Mouse (Mus musculus): ENCODE data around the gene Ptov1. TPM values are rescaled to one million over a fixed set of nuclear protein-coding genes. Genes with fewer than 3 reads are reported as not detected.

Gene Ptov1
- polyA plus RNA-seq, 1 experiment, result 298 TPM

DNA sequence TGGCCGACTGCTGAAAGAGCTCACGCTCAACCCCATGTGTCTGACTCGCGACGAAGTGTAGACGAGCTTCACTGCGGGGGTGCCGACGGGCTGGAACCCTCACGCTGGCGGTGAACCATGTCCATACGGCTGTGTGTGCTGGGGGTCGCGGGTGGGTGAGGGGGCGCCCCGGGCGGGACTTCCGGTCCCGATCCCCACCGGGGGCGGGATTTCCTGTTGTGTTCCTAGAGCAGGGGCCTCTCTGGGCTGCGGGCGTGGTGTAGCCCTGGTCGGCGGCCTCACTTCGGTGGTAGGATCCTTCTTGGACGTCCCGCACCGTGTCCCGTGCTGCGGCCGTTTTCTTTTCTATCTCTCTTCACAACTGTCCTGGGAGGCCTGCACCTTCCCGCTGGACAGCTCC is 19.4 kb downstream of the Ptov1 start:
- H3K4me3 ChIP-seq, result peak overlapping the region; percentile 94
- H3K27me3 ChIP-seq (ENCODE audit: control insufficient read depth, insufficient read depth, insufficient read length), result no peaks in the 10 kb centered on the region
- TF ChIP-seq POLR2A (IDR thresholded peaks at IDR 0.05; ENCODE audit: insufficient read length, low read depth), result peak; percentile 46
- TF ChIP-seq E2F4 (IDR thresholded peaks at IDR 0.05; ENCODE audit: insufficient read depth), result no peak
- peak overlapping the region; percentile 80 for H3ac ChIP-seq (ENCODE audit: control insufficient read depth, insufficient read length)
- peaks cover 7% of the 10 kb centered on the region for H3K36me3 ChIP-seq (ENCODE audit: control insufficient read depth, insufficient read depth)
- peak overlapping the region; percentile 72 for H3K4me2 ChIP-seq (ENCODE audit: low read depth)
- peaks cover 34% of the 10 kb centered on the region for H3K79me2 ChIP-seq (ENCODE audit: control insufficient read depth, insufficient read depth)

DNA sequence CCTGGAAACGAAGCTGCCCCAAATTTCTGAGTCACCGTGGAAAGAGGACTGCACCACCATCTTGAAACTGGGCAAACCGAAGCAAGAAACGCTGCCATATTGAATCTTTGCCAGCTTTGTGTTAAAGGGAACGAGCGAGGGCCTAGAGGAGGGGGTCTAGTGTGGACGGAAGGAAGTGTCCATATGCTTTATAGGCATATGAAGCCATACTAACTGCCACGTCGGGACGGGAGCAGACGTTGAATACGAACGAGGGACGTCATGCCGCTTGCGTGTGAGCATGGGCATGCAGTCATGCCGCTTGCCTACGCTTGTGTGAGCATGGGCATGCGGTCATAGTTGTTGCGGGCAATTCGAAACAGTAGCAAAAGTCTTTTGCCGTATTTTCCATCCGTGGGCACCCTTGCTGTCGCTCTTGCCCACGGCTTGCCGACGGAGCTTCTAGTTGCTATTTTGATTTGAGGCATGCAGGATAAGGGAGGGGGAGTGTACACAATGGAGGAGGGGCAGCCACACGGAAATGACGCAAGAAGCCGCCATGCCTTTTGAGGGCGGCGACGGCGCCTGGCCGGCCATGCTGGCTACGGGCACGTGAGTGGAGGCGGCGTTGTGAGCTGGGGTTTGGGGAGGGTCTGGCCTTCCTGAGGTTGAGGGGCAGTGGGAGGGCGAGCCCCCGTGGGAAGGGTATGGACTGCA is 20.0 kb downstream of the Ptov1 start:
- Histone ChIP-seq H3ac (ENCODE audit: control insufficient read depth, insufficient read length) (peak overlapping the region; percentile 80), H3K4me2 (ENCODE audit: low read depth) (peak overlapping the region; percentile 72), H3K27me3 (ENCODE audit: control insufficient read depth, insufficient read depth, insufficient read length) (no peaks in the 10 kb centered on the region), H3K4me3 (peak overlapping the region; percentile 94), H3K36me3 (ENCODE audit: control insufficient read depth, insufficient read depth) (peaks cover 7% of the 10 kb centered on the region), H3K79me2 (ENCODE audit: control insufficient read depth, insufficient read depth) (peaks cover 34% of the 10 kb centered on the region)
- TF ChIP-seq SRF (IDR thresholded peaks at IDR 0.05; ENCODE audit: control insufficient read depth, insufficient read length, low read depth) (peak; percentile 32), MAX (IDR thresholded peaks at IDR 0.05; ENCODE audit: low read depth) (peak; percentile 12), POLR2AphosphoS2 (IDR thresholded peaks at IDR 0.05; ENCODE audit: insufficient read length, low read depth) (peak; percentile 48), MYOG (IDR thresholded peaks at IDR 0.05; ENCODE audit: control insufficient read depth in 1 of 3, insufficient read depth in 1 of 3, insufficient read length in 2 of 3, low read depth in 2 of 3) (no peak), REST (IDR thresholded peaks at IDR 0.05; ENCODE audit: insufficient read depth, insufficient read length) (no peak), TCF3 (IDR thresholded peaks at IDR 0.05; ENCODE audit: insufficient read length, low read depth) (no peak), CEBPB (IDR thresholded peaks at IDR 0.05; ENCODE audit: insufficient read depth, poor library complexity, severe bottlenecking) (0 out of 2 replicates have a peak, but pooled peaks have one; percentile 11), TCF12 (IDR thresholded peaks at IDR 0.05; ENCODE audit: insufficient read depth, poor library complexity, severe bottlenecking) (no peak), POLR2A (IDR thresholded peaks at IDR 0.05; ENCODE audit: insufficient read length, low read depth) (peak; percentile 61), USF1 (IDR thresholded peaks at IDR 0.05; ENCODE audit: low read depth) (peak; percentile 46), MYOD1 (IDR thresholded peaks at IDR 0.05; ENCODE audit: control insufficient read depth in 1 of 3, insufficient read length in 2 of 3, low read depth in 2 of 3) (peak in 1 of 3 experiments; percentile 14), E2F4 (IDR thresholded peaks at IDR 0.05; ENCODE audit: insufficient read depth) (no peak)

DNA sequence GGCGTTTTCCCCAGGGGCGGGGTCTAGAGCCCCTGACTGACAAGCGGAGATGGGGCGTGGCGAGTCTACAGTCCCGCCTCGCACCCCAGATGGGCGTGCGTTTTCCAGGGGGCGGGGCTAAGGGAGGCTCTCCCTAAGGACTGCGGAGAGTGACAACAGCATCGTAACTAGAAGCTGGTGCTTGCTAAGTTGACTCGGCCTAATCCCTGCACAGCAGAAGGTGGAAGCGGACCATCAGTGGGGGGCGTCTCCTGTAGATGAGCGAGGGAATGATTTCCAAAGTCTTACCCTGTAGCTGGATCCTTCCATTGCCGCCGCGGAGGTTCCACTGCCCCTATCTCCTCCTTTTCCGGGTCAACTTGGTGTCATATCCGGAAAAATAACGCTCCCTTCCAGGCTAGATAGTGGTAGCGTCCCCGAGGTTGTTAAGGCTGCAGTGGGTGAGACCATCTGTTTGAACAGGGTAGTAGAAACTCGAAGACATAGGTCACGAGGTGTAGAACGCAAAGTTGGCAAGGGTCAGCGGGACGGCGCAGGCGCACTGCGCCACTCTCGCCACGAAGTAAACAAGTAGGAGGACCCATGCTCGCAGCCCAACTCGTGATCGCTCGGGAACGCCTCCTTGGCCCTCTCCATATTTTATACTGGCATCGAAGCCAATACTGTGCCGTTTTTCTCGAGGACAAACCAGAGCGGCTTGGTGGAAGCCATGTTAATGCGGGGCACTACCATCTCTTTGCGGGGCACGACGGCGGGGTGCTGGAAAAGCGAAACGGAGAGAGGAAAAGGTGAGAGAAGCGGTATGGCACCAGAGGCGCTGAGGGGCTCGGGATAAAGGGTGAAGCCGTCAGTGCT is 20.8 kb downstream of the Ptov1 start, which contains the start of the genes Akt1s1 and Tbc1d17:
Akt1s1 (plus strand) TSS at position 431 of the 855 bp plus-strand sequence.
Tbc1d17 (minus strand) TSS at position 519 of the 855 bp plus-strand sequence.
- TF ChIP-seq USF1 (IDR thresholded peaks at IDR 0.05; ENCODE audit: low read depth) (peak; percentile 84), TCF12 (IDR thresholded peaks at IDR 0.05; ENCODE audit: insufficient read depth, poor library complexity, severe bottlenecking) (no peak), E2F4 (IDR thresholded peaks at IDR 0.05; ENCODE audit: insufficient read depth) (no peak), MYOD1 (IDR thresholded peaks at IDR 0.05; ENCODE audit: control insufficient read depth in 1 of 3, insufficient read length in 2 of 3, low read depth in 2 of 3) (no peak), CEBPB (IDR thresholded peaks at IDR 0.05; ENCODE audit: insufficient read depth, poor library complexity, severe bottlenecking) (no peak), POLR2A (IDR thresholded peaks at IDR 0.05; ENCODE audit: insufficient read length, low read depth) (peak; percentile 21)
- Histone ChIP-seq H3K4me2 (ENCODE audit: low read depth) (peak within 1 kb of the TSS; percentile 90), H3ac (ENCODE audit: control insufficient read depth, insufficient read length) (peak within 1 kb of the TSS; percentile 80), H3K4me3 (peak within 1 kb of the TSS; percentile 94), H3K27me3 (ENCODE audit: control insufficient read depth, insufficient read depth, insufficient read length) (no peaks in the 10 kb centered on the region), H3K79me2 (ENCODE audit: control insufficient read depth, insufficient read depth) (peaks cover 34% of the 10 kb centered on the region), H3K36me3 (ENCODE audit: control insufficient read depth, insufficient read depth) (peaks cover 7% of the 10 kb centered on the region)

DNA sequence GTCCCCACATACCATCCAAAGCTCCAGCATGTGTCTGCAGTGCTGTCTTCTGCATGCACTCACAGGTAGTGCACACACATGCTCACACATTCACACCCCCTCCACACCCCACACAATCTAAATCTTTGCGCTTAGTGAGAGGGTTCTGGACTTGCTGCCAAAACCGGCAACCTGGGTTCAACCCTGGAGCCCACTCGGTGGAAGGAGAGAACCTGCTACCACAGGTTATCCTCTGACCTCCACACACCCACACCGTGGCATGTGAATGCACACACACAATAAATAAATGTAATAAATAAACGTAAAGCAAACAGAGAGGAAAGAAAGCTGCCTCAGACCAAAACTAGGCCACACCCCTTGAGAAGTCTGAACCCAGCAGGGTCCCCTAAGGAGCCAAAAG is 21.8 kb downstream of the Ptov1 start:
- Histone ChIP-seq H3K4me3 (peak overlapping the region; percentile 94), H3K4me2 (ENCODE audit: low read depth) (peak overlapping the region; percentile 90), H3ac (ENCODE audit: control insufficient read depth, insufficient read length) (peak overlapping the region; percentile 80), H3K36me3 (ENCODE audit: control insufficient read depth, insufficient read depth) (peaks cover 7% of the 10 kb centered on the region), H3K27me3 (ENCODE audit: control insufficient read depth, insufficient read depth, insufficient read length) (no peaks in the 10 kb centered on the region), H3K79me2 (ENCODE audit: control insufficient read depth, insufficient read depth) (peaks cover 34% of the 10 kb centered on the region)
- TF ChIP-seq TCF3 (IDR thresholded peaks at IDR 0.05; ENCODE audit: insufficient read length, low read depth) (no peak), TCF12 (IDR thresholded peaks at IDR 0.05; ENCODE audit: insufficient read depth, poor library complexity, severe bottlenecking) (no peak), USF1 (IDR thresholded peaks at IDR 0.05; ENCODE audit: low read depth) (no peak), MAX (IDR thresholded peaks at IDR 0.05; ENCODE audit: low read depth) (no peak), SRF (IDR thresholded peaks at IDR 0.05; ENCODE audit: control insufficient read depth, insufficient read length, low read depth) (no peak), MYOG (IDR thresholded peaks at IDR 0.05; ENCODE audit: control insufficient read depth in 1 of 3, insufficient read depth in 1 of 3, insufficient read length in 2 of 3, low read depth in 2 of 3) (no peak), REST (IDR thresholded peaks at IDR 0.05; ENCODE audit: insufficient read depth, insufficient read length) (no peak), E2F4 (IDR thresholded peaks at IDR 0.05; ENCODE audit: insufficient read depth) (no peak), MYOD1 (IDR thresholded peaks at IDR 0.05; ENCODE audit: control insufficient read depth in 1 of 3, insufficient read length in 2 of 3, low read depth in 2 of 3) (no peak)

Data from myocyte (in vitro differentiated cells).